Mouse (Mus musculus): Measurements from ENCODE around the gene Hapln2.

GRCm38 (mm10) chr3:88026823-88027222 is 560 bp downstream of the Hapln2 start:
- TF ChIP-seq POLR2A (IDR thresholded peaks at IDR 0.05; ENCODE audit: low read depth, low read length): no peak
- no peak for TF ChIP-seq CTCF (IDR thresholded peaks at IDR 0.05; ENCODE audit: extremely low read depth, insufficient read depth, insufficient read length, insufficient replicate concordance)

Data from spleen, adult 2 months (tissue).